Mouse (Mus musculus) intestine, postnatal 0 days (tissue): ENCODE measurements around the gene Cyp46a1. TPM values are rescaled to one million over a fixed set of nuclear protein-coding genes. Genes with fewer than 3 reads are reported as not detected.
A peak's percentile ranks its signal among the peaks of the same experiment; 100 is the strongest.

ENCODE experiments used
- ATAC-seq: fragments of 200-750 bp; cut with Nextera tagmentation; 2 replicates; pipeline ENCODE4 v1.8.0; 2017; ENCODE audit warnings: mild to moderate bottlenecking, moderate TSS enrichment, moderate library complexity
- H3K27ac ChIP-seq: fragments of 300-500 bp; sonication (generic); 2 replicates; pipeline ENCODE4 v1.5.1; 2014; ENCODE audit warnings: mild to moderate bottlenecking, low read depth, low read length, moderate library complexity
- H3K27me3 ChIP-seq: fragments of 300-500 bp; sonication (generic); replicated peaks from 2 replicates; pipeline ENCODE4 v1.6.1; 2014; ENCODE audit warnings: low read length, mixed read lengths; ENCODE audit not compliant: control insufficient read depth, insufficient read depth
- H3K36me3 ChIP-seq: fragments of 300-500 bp; sonication (generic); 2 replicates; pipeline ENCODE4 v1.6.1; 2014; ENCODE audit warnings: mild to moderate bottlenecking, moderate library complexity; ENCODE audit not compliant: control insufficient read depth, insufficient read depth
- H3K4me1 ChIP-seq: fragments of 300-500 bp; sonication (generic); replicated peaks from 2 replicates; pipeline ENCODE4 v1.6.1; 2014; ENCODE audit warnings: antibody characterized with exemption, low read length, mixed read lengths; ENCODE audit not compliant: control insufficient read depth, insufficient read depth
- H3K4me2 ChIP-seq: fragments of 300-500 bp; sonication (generic); replicated peaks from 2 replicates; pipeline ENCODE4 v1.6.1; 2014; ENCODE audit warnings: low read depth, mild to moderate bottlenecking, moderate library complexity
- H3K4me3 ChIP-seq: fragments of 300-500 bp; sonication (generic); 2 replicates; pipeline ENCODE4 v1.5.1; 2014; ENCODE audit warnings: low read depth, low read length
- H3K9ac ChIP-seq: fragments of 300-500 bp; sonication (generic); 2 replicates; pipeline ENCODE4 v1.6.1; 2014; ENCODE audit warnings: mild to moderate bottlenecking, low read depth, low read length
- H3K9me3 ChIP-seq: fragments of 300-500 bp; sonication (generic); 2 replicates; pipeline ENCODE4 v1.6.1; 2016; ENCODE audit warnings: mixed run types; ENCODE audit not compliant: control insufficient read depth
- CTCF ChIP-seq: sonication (generic); IDR thresholded peaks from 2 replicates; pipeline ENCODE4 v1.5.1; 2016; ENCODE audit warnings: low read depth, mild to moderate bottlenecking, control low read depth, antibody characterized with exemption, moderate library complexity
- WGBS: fragments of 180-500 bp; shearing (Covaris S2); extraction: QIAGEN DNeasy Blood & Tissue Kit; methylation state at CpG from one replicate; pipeline ENCODE4 v1.1.7; 2014; 5-methylcytosine and 5-hydroxymethylcytosine counted together
- polyA plus RNA-seq: library from polyadenylated mRNA; unstranded; fragments of >200 nt; fragmentation: Nextera tagmentation; extraction: Ambion mirVana; gene quantifications from 2 replicates; pipeline ENCODE4 v1.2.1, GENCODE M21; 2015

The Cyp46a1 gene
- 0.85 and 0.86 TPM in 2 replicates for polyA plus RNA-seq

DNA sequence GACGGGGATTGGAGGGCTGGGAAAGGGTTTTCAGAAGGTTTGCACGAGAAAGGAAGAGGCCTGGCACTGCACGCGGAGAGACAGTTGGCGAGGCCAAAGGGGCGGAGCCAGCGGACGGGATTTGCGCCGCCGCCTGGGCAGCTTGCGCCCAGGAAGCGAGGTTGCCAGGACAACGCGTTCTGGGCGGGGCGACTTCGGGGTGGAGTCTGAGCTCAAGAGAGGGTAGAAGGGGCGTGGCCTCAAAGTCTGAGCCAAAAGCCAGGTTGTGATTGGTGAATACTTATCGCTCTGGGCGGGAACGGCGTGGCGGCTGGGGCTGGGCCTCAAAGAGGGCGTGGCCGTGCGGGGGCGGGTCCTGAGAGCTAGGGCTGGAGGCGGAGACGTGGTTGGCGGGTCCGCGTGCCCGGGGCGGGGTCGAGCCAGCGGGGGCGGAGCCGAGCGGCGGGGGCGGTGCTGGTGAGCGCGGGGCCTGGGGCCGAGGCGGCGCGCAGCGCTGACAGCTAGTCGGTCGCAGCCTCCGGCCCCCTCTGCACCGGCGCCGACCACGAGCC is at the start of gene Cyp46a1:
Gene Cyp46a1, plus strand, starts transcription at position 487 of the 551 bp plus-strand sequence.
- TF ChIP-seq CTCF: peak; percentile 60
- peaks cover 3% of the 10 kb centered on the region; the same call in 1 of the 2 replicates for H3K4me1 ChIP-seq
- peaks cover 25% of the 10 kb centered on the region for H3K27me3 ChIP-seq
- 0 out of 2 replicates have a peak within 1 kb of the TSS, but pooled peaks have one; percentile 17 for H3K27ac ChIP-seq
- peak within 1 kb of the TSS; percentile 54 for H3K4me3 ChIP-seq
- peak within 1 kb of the TSS; percentile 98 for H3K4me2 ChIP-seq
- under 1% methylated on average over 48 of the region's 56 CpGs for WGBS
- 0 out of 2 replicates have a peak within 1 kb of the TSS, but pooled peaks have one; percentile 26 for H3K9ac ChIP-seq
- peak; percentile 95 for ATAC-seq
- no peaks in the 10 kb centered on the region for H3K36me3 ChIP-seq
- H3K9me3 ChIP-seq: no peaks in the 10 kb centered on the region

DNA sequence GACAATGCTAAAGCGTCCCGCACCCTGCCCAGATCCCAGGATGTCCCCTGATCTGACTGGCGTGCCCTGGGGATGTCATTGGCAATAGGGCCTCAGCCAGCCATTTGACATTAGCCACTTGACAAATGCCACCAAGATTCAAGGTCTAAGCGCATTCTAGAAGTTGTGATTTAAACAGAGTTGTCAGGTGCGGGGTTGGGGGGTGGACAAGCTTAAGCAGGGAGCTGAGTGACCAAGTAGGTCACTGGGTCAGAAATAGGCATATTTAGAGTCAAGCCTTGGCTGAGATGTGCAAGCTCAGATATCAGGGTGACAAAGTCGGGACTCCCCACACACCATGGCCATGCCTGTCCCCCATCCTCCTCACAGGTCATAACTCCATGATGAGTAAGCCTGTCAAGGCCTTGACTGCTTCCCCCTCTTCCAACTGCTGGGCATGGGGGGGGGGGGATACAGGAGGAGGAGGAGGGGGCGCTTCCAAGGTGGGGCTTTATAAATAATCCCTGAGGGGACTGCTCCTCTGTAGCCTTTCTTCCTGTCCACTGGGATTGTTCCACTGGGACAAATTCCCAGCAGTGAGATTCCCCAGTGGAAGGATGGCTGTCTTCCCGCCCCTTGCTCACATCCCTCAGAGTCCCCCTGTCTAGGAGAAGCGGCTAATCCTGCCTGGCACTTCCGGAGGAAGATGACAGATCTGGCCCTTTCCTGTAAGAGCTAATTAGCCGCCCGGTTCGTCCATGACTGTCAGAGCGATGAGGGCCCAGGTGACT is 49.5 kb upstream of the Cyp46a1 start:
- no peak overlapping the region for H3K9ac ChIP-seq
- TF ChIP-seq CTCF: 0 out of 2 replicates have a peak, but pooled peaks have one; percentile 3

DNA sequence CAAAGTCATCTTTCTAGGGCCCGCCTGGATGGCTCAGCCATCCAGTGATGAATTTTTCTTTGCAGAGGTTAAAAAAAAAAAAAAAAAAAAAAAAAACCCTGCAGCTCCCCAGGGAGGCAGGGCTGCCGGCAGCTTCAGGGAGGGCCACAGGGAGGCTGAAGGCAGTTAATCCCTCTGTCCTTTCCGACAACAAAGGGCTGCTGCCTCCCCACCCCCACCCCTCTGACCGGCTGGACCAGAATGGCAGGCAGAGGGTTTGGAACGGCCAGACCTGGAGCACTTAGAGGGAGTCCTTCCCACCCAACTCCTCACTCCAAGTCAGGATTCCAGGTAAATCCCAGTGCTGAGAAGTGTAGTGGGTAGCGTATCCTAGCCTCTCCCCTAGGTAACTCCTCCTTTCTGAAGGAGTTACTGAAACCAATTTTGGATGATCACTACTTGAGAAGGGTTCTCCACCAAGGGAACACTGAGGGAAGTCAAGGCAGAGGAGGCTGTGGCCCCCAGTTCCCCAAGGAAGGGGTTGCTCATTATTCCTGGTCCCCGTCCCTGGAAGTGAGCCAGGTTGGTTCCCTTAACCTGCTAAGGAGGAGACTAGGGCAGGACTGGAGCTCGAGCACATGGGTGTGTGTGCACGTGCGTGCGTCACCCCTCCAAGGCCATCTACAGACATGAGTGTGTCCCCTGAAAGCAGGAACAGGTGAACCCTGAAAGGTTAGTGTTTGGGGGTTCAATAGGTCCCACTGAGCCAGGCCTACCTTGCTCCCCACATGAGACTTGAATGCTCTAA is 48.8 kb upstream of the Cyp46a1 start:
- Histone ChIP-seq H3K27ac (no peak overlapping the region), H3K36me3 (no peaks in the 10 kb centered on the region), H3K4me2 (no peak overlapping the region), H3K9ac (no peak overlapping the region), H3K4me1 (no peaks in the 10 kb centered on the region), H3K9me3 (no peaks in the 10 kb centered on the region), H3K4me3 (no peak overlapping the region), H3K27me3 (no peaks in the 10 kb centered on the region)
- TF ChIP-seq CTCF: no peak
- 38% methylated on average over 11 of the region's 11 CpGs for WGBS
- ATAC-seq: peak; percentile 27; the same call in 1 of the 2 replicates

More for the DNA sequence above, 49.5 kb upstream of the Cyp46a1 start:
- ATAC-seq: no peak
- 49% methylated on average over 13 of the region's 14 CpGs for WGBS
- Histone ChIP-seq H3K4me3 (no peak overlapping the region), H3K27me3 (no peaks in the 10 kb centered on the region), H3K27ac (no peak overlapping the region), H3K4me1 (no peaks in the 10 kb centered on the region), H3K36me3 (no peaks in the 10 kb centered on the region), H3K9me3 (no peaks in the 10 kb centered on the region), H3K4me2 (no peak overlapping the region)

DNA sequence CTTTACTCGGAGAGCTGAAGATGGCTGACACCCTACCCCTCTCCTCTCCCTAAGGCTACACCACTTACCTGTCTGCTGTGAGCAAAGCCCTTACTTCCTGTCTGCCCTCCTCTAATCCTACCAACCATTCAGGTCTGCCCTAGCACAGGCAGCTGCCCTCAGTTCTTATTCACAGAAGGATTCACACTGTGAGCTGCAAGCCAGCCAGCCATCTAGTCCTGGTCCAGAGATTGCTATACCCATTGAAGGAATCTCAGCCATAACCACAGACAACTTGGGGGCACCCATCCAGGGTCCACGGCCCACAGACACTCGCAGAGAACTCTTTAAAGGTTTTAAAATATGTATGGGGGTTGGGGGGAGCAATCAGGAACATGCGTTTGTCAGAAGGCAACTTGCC is 47.8 kb upstream of the Cyp46a1 start:
- Histone ChIP-seq H3K9me3 (no peaks in the 10 kb centered on the region), H3K4me2 (no peak overlapping the region), H3K4me1 (no peaks in the 10 kb centered on the region), H3K4me3 (no peak overlapping the region), H3K27ac (no peak overlapping the region), H3K27me3 (no peaks in the 10 kb centered on the region), H3K9ac (no peak overlapping the region), H3K36me3 (no peaks in the 10 kb centered on the region)
- WGBS: 76% methylated on average over 4 of the region's 4 CpGs
- no peak for TF ChIP-seq CTCF
- ATAC-seq: no peak

DNA sequence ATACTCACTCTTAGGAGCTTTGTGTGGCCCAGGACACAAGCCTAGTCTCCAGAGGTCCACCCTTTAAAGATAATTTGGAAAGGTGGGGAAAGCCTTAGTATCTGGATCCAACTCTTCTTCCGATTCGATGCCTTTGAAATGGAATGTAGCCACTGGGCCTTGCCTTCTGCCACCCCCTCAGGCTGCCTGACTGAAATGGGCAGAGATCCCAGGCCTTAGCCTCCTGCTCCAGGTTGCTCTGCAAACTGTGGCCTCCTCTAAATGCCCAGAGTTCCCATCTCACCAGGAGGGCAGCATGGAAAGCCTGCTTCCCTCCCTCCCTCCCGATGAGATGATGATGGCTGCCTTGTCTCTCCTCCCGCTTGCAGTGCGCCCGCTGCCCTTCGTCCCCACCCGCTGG is 47.2 kb upstream of the Cyp46a1 start:
- ATAC-seq: no peak
- Histone ChIP-seq H3K27ac (no peak overlapping the region), H3K27me3 (no peaks in the 10 kb centered on the region), H3K9ac (no peak overlapping the region), H3K4me3 (no peak overlapping the region), H3K4me1 (no peaks in the 10 kb centered on the region), H3K4me2 (no peak overlapping the region), H3K36me3 (no peaks in the 10 kb centered on the region), H3K9me3 (no peaks in the 10 kb centered on the region)
- WGBS: 97% methylated on average over 8 of the region's 8 CpGs
- TF ChIP-seq CTCF: no peak
